Mouse (Mus musculus): ENCODE measurements at regions not wholly inside any gene's neighbourhood (a gene's known extent, or its start where the extent isn't known, plus 50 kb on each side); places are given as distances from the start of the nearest gene placed in this dataset. TPM values are rescaled to one million over a fixed set of nuclear protein-coding genes. Genes with fewer than 3 reads are reported as not detected.

Small RNAs in the stretch of these regions (microRNA-seq; reads per million reads assigned to microRNA genes)
- gene Gm25754: not detected
